Mouse (Mus musculus) left cerebral cortex, postnatal 10 days (tissue): ENCODE measurements around the gene Hoxa2. TPM values are rescaled to one million over a fixed set of nuclear protein-coding genes. Genes with fewer than 3 reads are reported as not detected.
A peak's percentile ranks its signal among the peaks of the same experiment; 100 is the strongest.

ENCODE experiments used
- DNase-seq, 2 experiments: peaks; one replicate each; pipeline ENCODE4 v3.0.0; 2021 to 2022; ENCODE audit warnings: low spot score in 2 of 2, mixed read lengths in 1 of 2; ENCODE audit errors: extremely low spot score in 1 of 2
- intact Hi-C: fragments of 180-260 bp; cut with DNase I; formaldehyde crosslinking; loops from one replicate; pipeline ENCODE4 v1.15.1; 2025
- total RNA-seq, 2 experiments: library from RNA; stranded (reverse); gene quantifications; 2 replicates each; pipeline ENCODE4 v1.2.3; 2021

The Hoxa2 gene
- total RNA-seq, 2 experiments from 2014 or later: not detected

DNA sequence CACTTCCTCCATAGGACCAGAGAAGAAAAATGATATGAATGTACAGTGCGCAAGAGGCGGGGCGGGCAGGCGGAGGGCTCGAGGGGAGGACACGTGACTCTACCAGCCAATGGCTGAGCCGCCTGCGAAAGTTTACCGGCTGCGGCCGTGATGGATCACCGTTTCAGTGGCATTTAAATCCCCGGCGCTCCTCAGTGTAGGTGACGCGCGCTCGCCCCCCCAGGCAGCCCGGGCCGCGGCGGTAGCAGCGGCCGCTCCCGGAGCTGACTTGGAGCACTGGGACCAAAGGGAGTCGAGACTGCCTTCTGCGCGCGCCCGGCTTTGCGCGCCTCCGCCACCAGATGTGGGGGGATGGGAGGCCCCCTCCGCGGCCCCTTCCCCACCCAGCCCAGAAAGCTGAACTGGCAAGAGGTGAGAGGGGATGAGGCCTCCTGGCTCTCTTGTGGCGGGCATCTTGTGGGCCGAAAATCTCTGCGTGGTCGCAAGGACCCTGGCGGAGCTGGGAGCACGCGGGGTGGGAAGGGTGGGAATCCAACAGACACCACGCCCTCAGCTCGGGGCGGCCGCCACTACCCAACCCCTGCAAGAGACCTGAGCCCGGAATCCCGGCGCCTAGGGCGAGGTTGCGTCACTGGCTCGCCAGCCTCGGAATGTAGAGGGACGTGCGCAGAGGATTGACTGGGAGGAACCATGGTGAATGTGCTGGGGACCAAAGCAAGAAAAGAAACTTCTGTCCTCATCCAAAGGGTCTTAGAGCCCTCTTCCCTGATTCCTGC is 6.2 kb downstream of the Hoxa2 start, which contains the start of gene Hoxa1:
TSS of gene Hoxa1 (minus strand) at position 42 of the 776 bp plus-strand sequence.
- intact Hi-C loops: loop anchor here (5.0 kb wide), 1 partner anchor 154 kb away; the partner anchor contains the start of gene Evx1
- peak in 1 of 2 experiments; percentile 34 for DNase-seq

DNA sequence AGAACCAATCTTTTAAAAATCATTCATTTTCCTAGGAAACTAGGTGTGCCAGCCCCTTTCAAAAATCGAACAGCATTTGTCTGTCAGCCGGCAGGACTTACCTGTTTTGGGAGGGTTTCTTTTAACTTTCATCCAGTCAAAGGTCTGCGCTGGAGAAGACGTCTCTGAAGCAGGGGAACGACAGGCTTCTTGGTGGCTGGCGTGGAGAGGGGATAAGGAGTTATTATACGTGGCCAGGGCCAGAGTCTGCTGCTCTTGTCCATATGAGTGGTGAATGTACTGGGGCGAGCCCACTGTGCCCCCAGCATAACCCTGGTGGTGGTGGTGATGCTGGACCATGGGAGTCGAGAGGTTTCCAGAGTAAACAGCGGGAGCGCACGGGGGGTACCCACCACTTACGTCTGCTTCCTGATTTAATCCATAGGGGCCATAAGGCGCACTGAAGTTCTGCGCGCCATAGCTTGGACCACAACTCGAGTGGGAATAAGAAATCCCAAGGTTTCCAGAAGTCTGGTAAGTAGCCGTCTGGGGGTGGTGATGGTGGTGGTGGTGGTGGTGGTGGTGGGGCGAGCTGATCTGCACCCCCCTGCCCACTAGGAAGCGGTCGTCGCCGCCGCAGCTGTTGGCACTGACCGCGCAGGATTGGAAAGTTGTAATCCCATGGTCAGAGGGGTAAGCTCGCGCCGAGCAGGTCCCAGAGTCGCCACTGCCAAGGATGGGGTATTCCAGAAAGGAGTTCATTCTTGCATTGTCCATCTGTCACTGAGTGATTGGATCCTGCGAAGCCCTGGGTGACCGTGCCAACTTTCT is 7.0 kb downstream of the Hoxa2 start:
- intact Hi-C loops: loop anchor here (5.0 kb wide), 1 partner anchor 155 kb away; the partner anchor contains the start of gene Evx1
- DNase-seq: no peak

- no peak for DNase-seq
- intact Hi-C loops: loop anchor here (5.0 kb wide), 1 partner anchor 156 kb away; the partner anchor contains the start of gene Evx1
Measured at GRCm38 (mm10) chr6:52156551-52157200, 8.0 kb downstream of the Hoxa2 start.

DNA sequence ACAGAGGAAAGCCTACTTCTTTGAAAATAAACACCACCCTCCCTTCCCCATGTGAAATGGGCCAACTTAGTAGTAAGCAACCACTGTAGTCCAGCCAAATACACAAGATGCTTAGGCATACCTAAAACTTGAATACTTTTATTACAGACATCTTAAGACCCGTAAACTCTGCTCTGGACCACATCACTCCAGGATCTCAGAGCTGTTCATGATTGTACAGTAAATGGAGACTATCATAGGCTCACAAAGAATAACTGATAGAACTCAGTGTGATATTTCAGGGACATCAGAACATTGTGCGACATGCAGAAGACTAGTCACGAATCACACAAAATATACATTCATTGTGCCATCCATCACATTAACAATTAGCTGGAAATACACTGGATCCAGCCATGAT is 9.2 kb downstream of the Hoxa2 start:
- no peak for DNase-seq
- intact Hi-C loops: loop anchor here (5.0 kb wide), 1 partner anchor 157 kb away; the partner anchor contains the start of gene Evx1

DNA sequence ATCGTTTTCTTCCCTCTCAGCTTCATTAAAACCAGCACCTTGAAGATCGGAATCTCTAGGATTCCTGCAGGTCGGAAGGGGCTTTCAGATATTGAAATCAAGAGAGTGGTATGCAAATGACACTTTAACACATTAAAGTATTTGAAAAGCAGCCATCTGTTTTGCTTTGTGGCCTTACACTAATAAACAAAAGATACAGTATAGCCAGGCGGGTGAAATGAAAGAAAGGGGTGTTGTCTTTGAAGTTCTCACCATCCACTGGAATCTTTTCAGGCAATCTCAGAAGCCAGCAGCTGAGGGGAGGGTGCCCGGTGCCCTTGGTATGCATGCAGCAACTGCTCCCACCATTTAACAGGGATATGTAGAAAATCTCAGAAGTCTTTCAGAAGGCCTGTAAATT is 10.6 kb downstream of the Hoxa2 start:
- no peak for DNase-seq
- intact Hi-C loops: loop anchor here (5.0 kb wide), 1 partner anchor 147 kb away; no protein-coding TSS in a partner anchor

DNA sequence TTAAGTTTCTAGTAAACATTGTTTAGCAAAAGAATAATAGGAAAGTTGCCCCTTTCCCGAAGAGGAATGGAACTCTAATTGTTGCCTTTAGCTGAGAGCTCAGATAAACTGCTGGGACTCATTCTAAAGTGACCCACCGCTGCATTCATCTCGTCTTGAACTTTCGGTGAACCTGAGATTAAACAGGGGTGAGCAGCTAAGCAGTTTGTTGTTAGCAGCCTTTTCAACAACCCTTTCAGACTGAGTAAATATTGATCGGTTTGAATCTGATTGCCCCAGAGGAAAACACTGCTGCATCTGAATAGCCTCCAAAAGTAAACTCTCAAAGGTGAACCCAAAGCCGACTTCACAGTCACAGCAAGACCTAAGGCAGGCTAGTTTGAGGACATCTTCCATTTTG is 11.4 kb downstream of the Hoxa2 start:
- intact Hi-C loops: loop anchor here (5.0 kb wide), 1 partner anchor 146 kb away; no protein-coding TSS in a partner anchor
- DNase-seq: no peak

- intact Hi-C loops: loop anchor here (5.0 kb wide), 1 partner anchor 145 kb away; no protein-coding TSS in a partner anchor
- no peak for DNase-seq
Measured at GRCm38 (mm10) chr6:52152226-52153193, 12.1 kb downstream of the Hoxa2 start.

- DNase-seq: no peak
- intact Hi-C loops: loop anchor here (5.0 kb wide), 1 partner anchor 144 kb away; no protein-coding TSS in a partner anchor
Measured at GRCm38 (mm10) chr6:52151571-52151970, 13.1 kb downstream of the Hoxa2 start.

DNA sequence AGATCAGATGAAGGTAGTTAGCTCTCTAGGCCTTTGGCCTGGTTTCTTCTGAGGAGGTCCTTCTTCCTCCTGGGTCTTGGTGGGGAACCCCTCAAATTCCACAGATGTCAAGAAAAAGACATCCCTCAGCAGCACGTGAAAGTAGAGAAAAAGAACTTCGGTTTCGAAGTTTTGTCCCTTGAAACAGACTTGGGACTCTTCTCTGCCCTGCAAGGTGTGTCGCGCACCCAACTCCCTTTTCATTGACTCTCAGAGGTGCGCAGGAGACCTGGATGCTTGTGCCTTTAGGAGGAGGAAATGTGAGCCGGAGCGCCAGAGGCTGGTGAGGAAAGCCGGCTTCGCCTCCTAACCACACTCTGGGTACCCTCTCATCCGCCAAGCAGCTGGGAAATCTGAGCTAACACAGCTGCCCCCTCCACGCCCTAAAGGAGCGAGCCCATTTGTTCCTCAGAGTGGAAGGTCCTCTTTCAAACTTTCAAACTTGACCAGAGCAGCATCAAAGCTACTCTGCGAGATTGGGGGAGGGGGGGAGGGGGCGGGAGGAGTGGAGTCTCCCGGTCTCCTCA is 14.1 kb downstream of the Hoxa2 start:
- DNase-seq: no peak
- intact Hi-C loops: loop anchor here (5.0 kb wide), 1 partner anchor 143 kb away; no protein-coding TSS in a partner anchor

- no peak for DNase-seq
- intact Hi-C loops: no loop called here
Measured at GRCm38 (mm10) chr6:52139115-52139514, 25.5 kb downstream of the Hoxa2 start.

GRCm38 (mm10) chr6:52138576-52138975 is 26.1 kb downstream of the Hoxa2 start:
- DNase-seq: no peak
- intact Hi-C loops: no loop called here

DNA sequence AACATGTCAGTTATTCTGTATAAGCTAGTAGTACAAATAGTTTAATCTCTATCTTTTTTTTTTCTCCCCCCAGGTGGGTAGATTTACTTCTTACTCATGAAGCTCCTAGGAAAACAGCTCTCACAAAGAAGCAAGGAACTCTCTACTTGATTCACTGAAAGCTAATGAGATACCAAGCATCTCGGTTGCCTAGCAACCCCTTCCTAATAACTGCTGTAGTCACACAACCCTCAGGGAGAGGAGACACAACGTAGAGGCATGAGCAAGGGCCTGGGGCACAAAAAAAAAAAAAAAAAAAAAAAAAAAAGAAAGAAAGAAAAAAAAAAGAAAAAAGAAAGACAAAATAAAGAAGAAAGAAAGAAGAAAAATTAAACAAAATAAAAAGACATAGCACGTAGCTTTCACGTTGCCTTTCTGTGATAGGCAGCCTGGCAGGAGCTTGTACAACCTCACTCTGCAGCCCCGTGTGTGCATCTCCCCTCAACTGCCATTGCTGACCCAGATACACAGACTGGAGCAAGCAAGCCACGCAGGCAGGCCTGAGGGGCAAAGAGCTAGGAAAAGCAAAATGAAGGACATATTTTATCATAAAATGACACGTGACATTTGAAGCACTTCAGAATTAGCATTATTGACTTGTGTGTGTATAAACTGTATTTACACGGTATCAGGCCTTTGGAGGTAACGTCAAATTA is 26.6 kb downstream of the Hoxa2 start:
- DNase-seq: no peak
- intact Hi-C loops: no loop called here

GRCm38 (mm10) chr6:52123673-52124072 is 41.0 kb downstream of the Hoxa2 start:
- no peak for DNase-seq
- intact Hi-C loops: no loop called here

- no peak for DNase-seq
- intact Hi-C loops: no loop called here
Measured at GRCm38 (mm10) chr6:52121173-52121572, 43.5 kb downstream of the Hoxa2 start.

- DNase-seq: peak in 1 of 2 experiments; percentile 17
- intact Hi-C loops: no loop called here
Measured at GRCm38 (mm10) chr6:52118903-52119635, 45.6 kb downstream of the Hoxa2 start.

GRCm38 (mm10) chr6:52115899-52116298 is 48.7 kb downstream of the Hoxa2 start:
- no peak for DNase-seq
- intact Hi-C loops: no loop called here
